Mouse (Mus musculus) urinary bladder, postnatal 0 days (tissue): ENCODE measurements around the gene 2010300C02Rik. TPM values are rescaled to one million over a fixed set of nuclear protein-coding genes. Genes with fewer than 3 reads are reported as not detected.

Experiments used
- polyA plus RNA-seq: library from polyadenylated mRNA; unstranded; fragments of >200 nt; fragmentation: Nextera tagmentation; extraction: Ambion mirVana; gene quantifications from 2 replicates; pipeline ENCODE4 v1.2.1, GENCODE M21; 2015

The 2010300C02Rik gene
- polyA plus RNA-seq, result 6.0 and 8.5 TPM in 2 replicates

DNA sequence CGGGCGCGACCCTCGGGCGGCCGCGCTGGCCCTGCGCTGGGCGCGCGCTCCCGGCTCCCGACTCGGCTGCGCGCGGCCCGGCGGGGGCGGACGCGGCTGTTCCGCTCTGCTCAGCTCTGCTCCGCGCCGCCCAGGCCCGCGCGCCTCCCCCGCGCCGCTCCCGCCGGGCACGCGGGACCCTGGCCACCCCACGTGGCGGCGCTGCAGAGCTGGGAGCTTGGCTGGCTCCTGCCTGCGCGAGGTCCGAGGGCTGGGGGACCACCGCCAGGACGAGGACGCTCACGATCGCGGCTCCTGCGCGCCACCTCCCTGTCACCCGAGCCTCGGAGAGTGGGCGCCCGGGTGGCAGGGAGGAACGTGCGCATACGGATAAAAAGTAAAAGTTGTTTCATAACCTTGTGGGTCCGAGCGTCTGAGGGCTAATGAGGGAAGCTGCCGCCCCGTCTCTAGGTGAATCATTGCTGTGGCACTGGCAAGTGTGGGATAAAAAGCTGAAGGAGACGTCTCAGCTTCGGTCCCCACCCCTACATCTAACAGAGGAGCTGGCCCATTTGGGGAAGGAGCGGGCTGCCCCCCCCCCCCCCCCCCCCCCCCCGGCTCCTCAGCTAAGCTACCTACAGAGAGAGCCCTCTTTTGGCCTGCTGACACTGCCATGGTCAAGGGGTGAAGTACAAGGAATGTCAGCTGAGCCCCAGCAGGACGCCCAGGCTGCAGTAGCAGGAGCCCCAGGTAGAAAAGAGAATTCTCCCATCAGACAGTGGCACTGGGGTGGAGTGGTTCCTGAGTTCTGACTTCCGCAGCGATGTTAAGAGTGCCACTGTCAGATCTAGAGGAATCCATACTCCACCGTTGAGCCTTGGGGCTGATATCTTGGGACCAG is at the start of gene 2010300C02Rik:
Gene 2010300C02Rik, minus strand, starts transcription at position 325 of the 880 bp plus-strand sequence.

Other genes starting within 250 kb of the 2010300C02Rik start
- 11.4 and 13.2 TPM in 2 replicates for gene Mgat4a, start 179.1 kb downstream of the 2010300C02Rik start, polyA plus RNA-seq
- 3.2 and 3.8 TPM in 2 replicates for gene Tsga10, start 146.3 kb upstream of the 2010300C02Rik start, polyA plus RNA-seq
- gene Lipt1, start 151.7 kb upstream of the 2010300C02Rik start, polyA plus RNA-seq, result 5.3 and 7.3 TPM in 2 replicates
- gene Mitd1, start 170.3 kb upstream of the 2010300C02Rik start, polyA plus RNA-seq, result 16.0 and 16.4 TPM in 2 replicates
- 217 and 224 TPM in 2 replicates for gene Mrpl30, start 170.4 kb upstream of the 2010300C02Rik start, polyA plus RNA-seq
- gene Lyg2, start 196.4 kb upstream of the 2010300C02Rik start, polyA plus RNA-seq, result not detected in 2 replicates
- not detected in 2 replicates for gene Lyg1, start 237.7 kb upstream of the 2010300C02Rik start, polyA plus RNA-seq